Mouse (Mus musculus) thymus, postnatal 4 days (tissue): Measurements from ENCODE around the gene Olfr1080.
"Not testable (repeated sequence)": the region's sequence is repeated elsewhere in the genome, so short reads cannot be mapped to it uniquely, and the experiment has no call there.

Experiments
- DNase-seq: peaks from one replicate; pipeline ENCODE4 v3.0.0; 2021

The Olfr1080 gene

DNA sequence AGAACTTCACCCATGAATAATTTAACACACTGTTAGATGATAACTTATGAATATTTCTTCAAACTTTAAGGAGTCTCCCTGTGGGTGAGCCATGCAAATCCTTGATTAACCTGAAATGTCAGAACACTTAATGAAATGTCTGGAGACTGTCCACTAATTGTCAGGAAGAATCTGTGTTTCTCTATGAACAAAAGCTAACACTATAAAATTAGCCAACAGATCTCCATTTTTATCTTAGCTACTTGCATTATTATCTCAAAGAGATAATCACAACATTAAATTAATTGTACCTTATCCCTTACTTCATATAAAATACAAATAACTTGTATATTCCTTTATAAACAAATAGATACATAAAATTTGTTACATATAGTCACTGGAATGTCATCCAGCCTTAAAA, at the start of gene Olfr1080:
Gene Olfr1080, minus strand, starts transcription at position 101 of the 400 bp plus-strand sequence.
- DNase-seq, result not testable (repeated sequence)

DNA sequence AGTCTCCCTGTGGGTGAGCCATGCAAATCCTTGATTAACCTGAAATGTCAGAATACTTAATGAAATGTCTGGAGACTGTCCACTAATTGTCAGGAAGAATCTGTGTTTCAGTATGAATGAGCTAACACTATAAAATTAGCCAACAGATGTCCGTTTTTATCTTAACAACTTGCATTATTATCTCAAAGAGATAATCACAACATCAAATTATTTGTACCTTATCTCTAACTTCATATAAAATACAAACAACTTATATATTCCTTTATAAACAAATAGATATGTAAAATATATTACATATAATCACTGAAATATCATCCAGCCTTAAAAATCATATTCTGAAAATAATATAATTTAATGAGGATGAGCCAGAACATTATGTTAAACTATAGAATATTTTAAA, 40.8 kb upstream of the Olfr1080 start, which contains the start of gene Olfr1082:
Gene Olfr1082, minus strand, starts transcription at position 101 of the 400 bp plus-strand sequence.
- DNase-seq, result not testable (repeated sequence)

DNA sequence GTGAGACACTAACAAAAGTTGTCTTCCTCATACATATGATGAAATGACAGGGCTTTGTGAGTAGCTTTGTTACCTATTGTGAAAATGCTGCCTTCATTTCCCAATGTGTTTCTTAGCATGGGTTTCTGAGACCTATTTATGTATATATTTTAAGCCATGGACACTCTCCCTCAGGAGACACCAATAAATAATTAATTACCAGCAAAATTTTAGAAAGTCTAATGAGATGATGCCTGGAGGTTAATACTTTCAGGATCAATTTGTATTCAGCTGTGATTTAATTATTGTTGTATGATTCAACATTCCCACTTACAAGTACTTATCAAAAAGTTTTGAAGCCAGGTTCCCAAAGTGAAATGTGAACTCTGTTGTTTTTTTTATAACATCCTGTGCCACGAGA, 15.7 kb downstream of the Olfr1080 start, which contains the start of gene Olfr1079:
Gene Olfr1079, minus strand, starts transcription at position 101 of the 400 bp plus-strand sequence.
- DNase-seq, result no peak

DNA sequence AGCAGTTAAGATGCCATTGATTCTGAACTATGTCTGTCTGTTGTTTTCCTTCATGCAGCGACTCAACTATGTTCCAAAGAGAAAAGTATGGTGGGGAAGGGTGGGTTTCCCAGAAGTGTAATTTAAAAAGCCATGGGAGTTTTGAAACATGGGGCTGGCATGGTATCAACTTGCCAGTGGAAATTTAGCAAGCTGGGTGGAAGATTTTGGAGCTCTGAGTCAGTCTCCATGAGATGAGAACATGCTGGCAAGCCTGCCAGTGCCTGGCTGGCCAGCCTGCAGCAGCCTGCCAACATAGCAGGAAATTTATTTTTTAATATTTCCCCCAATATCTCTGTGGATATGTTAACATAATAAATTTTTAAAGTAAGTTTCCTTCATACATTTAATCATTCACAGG, 27.0 kb downstream of the Olfr1080 start:
- no peak for DNase-seq

DNA sequence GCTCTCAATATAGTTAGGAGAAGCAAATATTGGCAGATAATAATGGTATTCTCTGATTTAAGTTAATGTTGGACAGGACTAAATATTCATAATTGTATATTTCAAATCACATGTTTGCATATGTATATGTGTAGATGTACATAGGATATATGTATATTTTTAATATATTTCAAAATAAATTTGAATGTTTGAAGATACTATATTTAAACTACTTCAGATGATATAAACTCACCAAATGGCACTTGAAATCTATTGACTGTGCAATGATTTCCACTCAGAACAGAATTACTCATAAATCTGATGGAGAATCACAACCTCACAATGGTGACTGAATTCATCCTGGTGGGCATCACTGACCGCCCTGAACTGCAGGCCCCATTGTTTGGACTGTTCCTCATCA, 49.9 kb downstream of the Olfr1080 start, which contains the start of gene Olfr1076:
Gene Olfr1076, plus strand, starts transcription at position 301 of the 400 bp plus-strand sequence.
- no peak for DNase-seq
